Mouse (Mus musculus): ENCODE results near the gene Shisa5.

Shisa5 gene

DNA sequence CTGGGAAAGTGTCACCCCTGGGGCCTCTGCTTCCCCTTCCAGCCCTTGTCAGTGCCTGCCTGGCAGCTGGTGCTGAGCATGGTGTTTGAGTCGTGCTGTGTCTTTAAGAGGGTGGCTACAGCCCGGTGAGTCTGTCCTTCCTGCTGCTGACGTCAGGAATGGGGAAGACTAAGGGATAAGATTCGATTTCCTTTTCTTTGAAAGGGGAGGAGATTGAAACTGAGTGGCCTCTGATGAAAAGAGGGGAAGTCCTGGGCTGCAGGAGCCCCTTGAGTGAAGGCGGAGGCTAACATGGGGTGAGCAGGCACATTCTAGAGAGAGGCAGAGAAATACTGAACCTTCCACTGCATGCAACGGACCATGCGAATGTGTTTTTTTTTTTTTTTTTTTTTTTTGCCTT is 16.3 kb downstream of the Shisa5 start:
- peak; percentile 91 for DNase-seq

- DNase-seq: no peak
These were observed 17.1 kb downstream of the Shisa5 start for GRCm38 (mm10) chr9:109055271-109056030.

DNA sequence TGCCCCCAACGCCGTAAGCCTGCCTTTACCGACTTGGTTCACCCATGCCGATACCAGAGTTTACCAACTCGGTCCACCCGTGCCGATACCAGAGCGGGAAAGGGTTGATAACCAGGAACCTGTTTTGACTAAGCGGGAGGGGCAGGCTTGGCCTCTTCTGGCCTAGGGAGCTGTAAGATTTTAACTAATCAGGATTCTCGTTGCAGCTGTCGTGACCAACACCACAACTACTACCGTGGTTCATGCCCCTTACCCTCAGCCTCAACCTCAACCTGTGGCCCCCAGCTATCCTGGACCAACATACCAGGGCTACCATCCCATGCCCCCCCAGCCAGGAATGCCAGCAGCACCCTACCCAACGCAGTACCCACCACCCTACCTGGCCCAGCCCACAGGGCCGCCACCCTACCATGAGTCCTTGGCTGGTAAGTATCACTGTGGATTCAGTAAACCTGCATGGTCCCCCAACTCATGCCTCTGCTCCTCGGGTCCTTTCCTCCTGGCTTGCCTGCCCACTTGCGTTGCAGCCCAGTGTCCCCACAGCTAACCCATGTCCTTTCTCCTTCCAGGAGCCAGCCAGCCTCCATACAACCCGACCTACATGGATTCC is 17.8 kb downstream of the Shisa5 start:
- DNase-seq: no peak

GRCm38 (mm10) chr9:109056916-109057315 is 18.6 kb downstream of the Shisa5 start:
- no peak for DNase-seq

DNA sequence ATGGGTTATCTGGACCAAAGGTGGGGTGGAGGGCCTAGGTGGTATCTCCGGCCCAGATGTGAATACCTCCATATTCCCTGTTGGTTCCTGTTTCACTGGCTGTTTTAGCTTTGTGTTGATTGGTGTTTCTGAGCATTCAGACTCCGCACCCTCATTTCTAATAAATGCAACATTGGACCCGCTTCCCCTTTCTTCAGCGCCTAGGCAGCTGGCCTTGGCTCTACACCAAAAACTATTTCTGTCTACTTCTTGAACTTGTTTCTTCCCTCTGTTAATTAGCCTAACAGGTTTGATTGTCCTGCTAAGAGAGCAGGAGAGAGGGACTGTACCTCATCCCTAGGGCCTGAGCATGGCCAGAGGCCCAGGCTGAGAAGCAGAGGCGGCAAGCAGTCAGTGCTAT is 19.2 kb downstream of the Shisa5 start:
- DNase-seq: peak; percentile 53

GRCm38 (mm10) chr9:109058006-109058765 is 19.8 kb downstream of the Shisa5 start:
- no peak for DNase-seq

- DNase-seq: peak; percentile 96
These were observed 21.0 kb downstream of the Shisa5 start, which contains the start of gene Trex1 for GRCm38 (mm10) chr9:109059136-109059903. TSS of gene Trex1 (minus strand) at chr9:109059734.

GRCm38 (mm10) chr9:109060184-109060897 is 22.0 kb downstream of the Shisa5 start:
- DNase-seq: no peak

DNA sequence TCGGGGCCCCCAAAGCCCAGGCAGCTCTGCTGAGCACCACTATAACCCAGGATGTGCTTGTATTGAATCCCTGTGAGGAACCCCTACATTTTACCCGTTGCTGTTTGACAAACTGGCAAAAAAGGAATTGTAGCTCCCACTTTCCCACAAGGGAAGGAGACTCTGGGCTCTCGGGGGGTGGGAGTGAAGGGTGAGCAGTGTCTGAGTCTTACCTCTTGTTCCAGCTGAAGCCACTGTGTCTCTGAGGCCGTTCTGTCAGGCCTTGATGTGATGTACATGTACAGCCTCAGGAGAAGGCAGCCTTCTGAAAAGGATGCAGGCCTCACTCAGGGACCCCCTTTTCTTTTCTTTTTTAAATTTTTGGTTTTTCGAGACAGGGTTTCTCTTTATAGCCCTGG is 22.5 kb downstream of the Shisa5 start:
- DNase-seq: no peak

- DNase-seq: no peak
These were observed 29.9 kb downstream of the Shisa5 start for GRCm38 (mm10) chr9:109068095-109068735.

- DNase-seq: peak; percentile 94
These were observed 35.6 kb downstream of the Shisa5 start, which contains the start of gene Atrip for GRCm38 (mm10) chr9:109073661-109074573. TSS of gene Atrip (minus strand) at chr9:109074124.

DNA sequence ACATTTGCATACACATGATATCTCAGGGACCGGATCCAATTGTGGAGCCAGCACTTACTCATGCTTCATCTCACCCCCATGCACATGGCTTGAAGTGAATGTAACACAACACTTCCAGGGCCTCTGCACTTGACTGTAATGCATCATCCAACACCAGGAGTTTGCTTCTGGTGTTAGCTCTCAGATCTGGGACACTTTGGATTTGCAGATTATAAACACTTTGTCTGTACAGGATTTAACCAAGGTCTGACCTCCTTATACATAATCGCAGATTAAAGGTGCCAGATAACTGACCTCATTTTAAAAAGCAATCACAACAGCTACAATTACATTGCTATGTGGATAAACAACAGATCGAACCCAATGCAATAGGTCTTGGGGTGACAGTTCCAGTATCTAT is 42.2 kb downstream of the Shisa5 start:
- no peak for DNase-seq

DNA sequence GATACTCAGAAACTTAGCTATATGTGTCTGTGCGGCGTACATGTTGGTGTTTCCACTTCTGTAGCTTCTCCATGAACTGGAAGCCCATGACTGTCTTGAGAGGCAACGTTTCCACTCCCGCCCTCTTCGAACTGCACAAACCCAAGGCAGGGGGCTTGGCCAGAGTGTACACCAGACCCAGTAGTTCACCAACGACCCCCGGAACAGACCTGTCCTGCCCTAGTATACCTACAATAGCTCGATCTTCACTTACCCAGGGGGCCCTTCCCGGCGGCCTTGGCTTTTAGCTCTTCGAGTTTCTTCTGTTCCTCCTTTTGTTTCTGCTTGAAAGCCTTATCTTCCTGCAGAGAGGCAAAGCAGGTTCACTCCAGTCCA is 43.4 kb downstream of the Shisa5 start:
- DNase-seq: no peak

DNA sequence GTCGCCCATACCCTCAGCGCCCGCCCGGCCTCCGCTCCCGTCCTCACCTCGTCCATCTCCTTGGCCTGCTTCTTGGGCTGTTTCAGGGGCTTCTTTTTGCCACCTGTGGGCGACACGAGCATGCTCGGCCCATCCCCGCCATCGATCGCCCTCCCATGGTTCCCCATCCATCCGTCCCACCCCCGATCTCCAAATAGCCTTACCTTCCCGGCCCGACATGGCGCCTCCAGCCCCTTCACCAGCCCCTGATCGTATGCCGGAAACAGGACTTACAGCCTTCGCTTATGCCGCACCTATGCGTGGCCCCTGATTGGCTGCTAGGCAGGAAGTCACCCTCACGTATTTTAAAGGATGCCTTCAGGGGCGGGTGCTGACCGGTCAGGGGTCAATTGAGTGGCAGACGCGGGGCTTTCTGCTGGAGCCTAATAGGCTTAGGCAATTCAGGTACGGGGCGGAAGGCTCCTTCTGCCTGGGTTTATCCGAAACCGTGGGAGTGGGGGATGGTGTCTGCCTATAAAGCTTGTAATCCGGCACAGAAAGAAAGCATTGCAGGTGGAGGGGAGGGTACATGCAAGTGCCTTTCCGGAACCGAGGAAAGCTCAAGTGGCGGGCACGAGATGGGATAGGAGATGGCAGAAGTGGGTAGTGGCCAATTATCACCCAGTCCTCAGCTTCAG is 43.9 kb downstream of the Shisa5 start, which contains the start of the genes Ccdc51 and Tma7:
Gene Ccdc51 (plus strand): TSS at position 370 of the 677 bp plus-strand sequence.
Gene Tma7 (minus strand): TSS at position 464 of the 677 bp plus-strand sequence.
- peak; percentile 91 for DNase-seq

- DNase-seq: no peak
These were observed 46.6 kb downstream of the Shisa5 start for GRCm38 (mm10) chr9:109084922-109085321.

DNA sequence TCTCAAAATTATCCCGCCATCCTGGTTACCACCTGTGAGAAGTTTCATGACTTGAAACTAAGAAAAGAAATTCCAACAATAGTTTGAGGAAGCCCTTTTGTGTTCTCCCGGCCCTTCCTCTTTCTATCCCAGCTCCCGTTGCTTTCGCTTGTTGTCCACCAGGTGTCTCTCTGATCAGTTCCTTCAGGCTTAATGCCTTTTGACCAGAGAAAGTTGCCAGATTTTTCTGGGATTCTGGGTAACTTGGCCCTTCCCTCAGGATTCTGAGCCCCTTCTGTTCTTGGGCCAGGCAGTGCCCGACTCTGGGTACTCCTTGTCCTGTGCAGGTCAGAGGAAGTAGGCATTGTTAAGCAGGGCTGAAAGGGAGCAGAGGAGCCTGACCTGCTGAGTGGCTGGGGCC is 49.6 kb downstream of the Shisa5 start:
- peak; percentile 54 for DNase-seq

DNA sequence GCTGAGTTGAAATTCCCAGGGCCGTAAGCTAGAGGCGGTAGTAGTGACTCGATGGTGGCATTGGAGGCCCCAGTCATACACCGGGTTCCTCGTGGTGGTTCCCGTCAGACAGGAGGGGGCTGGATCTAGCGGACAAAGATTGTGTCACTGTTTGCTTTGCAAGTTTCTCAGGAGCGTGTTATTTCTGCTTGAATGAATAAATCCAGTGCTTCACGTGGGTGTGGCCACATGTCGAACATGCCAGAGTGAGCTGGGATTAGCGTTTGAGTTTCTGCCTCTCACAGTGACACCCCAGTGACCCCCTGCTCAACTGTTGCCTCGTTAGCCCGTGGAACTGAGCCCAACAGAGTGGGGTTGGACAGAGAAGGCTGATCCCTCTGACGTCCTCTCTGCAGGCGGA is 52.1 kb downstream of the Shisa5 start:
- DNase-seq: peak; percentile 67

DNA sequence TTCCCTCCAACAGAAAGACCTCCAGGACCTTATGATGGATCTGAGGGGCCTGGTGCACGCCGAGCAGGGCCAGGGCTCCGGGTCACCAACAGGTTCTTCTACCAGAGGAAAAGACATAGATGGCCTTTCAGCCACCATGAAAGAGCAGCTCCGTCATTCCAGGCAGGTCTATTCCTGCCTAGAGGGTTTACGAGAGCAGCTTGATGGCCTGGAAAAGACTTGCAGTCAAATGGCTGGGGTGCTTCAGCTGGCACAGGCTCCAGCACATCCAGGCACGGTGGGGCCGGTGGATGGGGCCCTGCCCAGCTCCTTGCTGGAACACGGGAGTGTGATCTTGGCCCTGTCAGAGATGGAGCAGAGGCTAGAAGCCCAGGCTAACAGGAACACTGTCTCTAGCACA is 53.4 kb downstream of the Shisa5 start:
- DNase-seq: no peak

DNA sequence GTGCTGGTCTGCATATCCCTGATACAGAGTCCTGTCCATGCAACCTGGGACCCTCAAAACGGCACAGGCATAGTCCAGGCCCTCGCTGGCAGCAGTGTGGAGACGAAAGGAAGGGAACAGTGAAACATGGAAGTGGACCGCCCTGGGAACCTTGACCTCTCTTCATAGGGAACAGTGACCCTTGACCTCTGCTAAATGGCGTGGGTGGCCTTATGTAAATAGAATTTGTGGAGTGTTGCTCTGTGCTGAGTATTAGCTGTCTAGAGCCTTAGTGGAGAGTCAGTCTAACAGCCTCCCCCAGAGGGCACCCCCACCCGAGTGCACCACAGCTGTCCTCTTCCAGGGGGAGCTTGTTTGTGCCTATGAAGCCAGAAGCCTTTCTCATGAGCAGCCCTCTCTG is 54.4 kb downstream of the Shisa5 start:
- DNase-seq: no peak

All from lung, postnatal 36 days (tissue).